Mouse (Mus musculus): ENCODE measurements around the gene Asic2.

The Asic2 gene

GRCm38 (mm10) chr11:81120024-81120576, 848.2 kb downstream of the Asic2 start:
- DNase-seq (ENCODE audit: low read depth in 2 of 2, low spot score in 2 of 2), result no peak

- no peak for DNase-seq (ENCODE audit: low read depth in 2 of 2, low spot score in 2 of 2)
These were observed 850.2 kb downstream of the Asic2 start for GRCm38 (mm10) chr11:81118055-81118454.

- no peak for DNase-seq (ENCODE audit: low read depth in 2 of 2, low spot score in 2 of 2)
These were observed 852.6 kb downstream of the Asic2 start for GRCm38 (mm10) chr11:81115666-81116065.

GRCm38 (mm10) chr11:81111626-81112025, 856.6 kb downstream of the Asic2 start:
- DNase-seq (ENCODE audit: low read depth in 2 of 2, low spot score in 2 of 2), result no peak

GRCm38 (mm10) chr11:81110049-81110448, 858.2 kb downstream of the Asic2 start:
- no peak for DNase-seq (ENCODE audit: low read depth in 2 of 2, low spot score in 2 of 2)

GRCm38 (mm10) chr11:81106949-81107348, 861.3 kb downstream of the Asic2 start:
- no peak for DNase-seq (ENCODE audit: low read depth in 2 of 2, low spot score in 2 of 2)

- DNase-seq (ENCODE audit: low read depth in 2 of 2, low spot score in 2 of 2), result no peak
These were observed 867.4 kb downstream of the Asic2 start for GRCm38 (mm10) chr11:81100829-81101228.

GRCm38 (mm10) chr11:81096011-81096410, 872.2 kb downstream of the Asic2 start:
- DNase-seq (ENCODE audit: low read depth in 2 of 2, low spot score in 2 of 2), result no peak

GRCm38 (mm10) chr11:81094581-81094980, 873.7 kb downstream of the Asic2 start:
- DNase-seq (ENCODE audit: low read depth in 2 of 2, low spot score in 2 of 2), result no peak

- no peak for DNase-seq (ENCODE audit: low read depth in 2 of 2, low spot score in 2 of 2)
These were observed 876.1 kb downstream of the Asic2 start for GRCm38 (mm10) chr11:81092161-81092560.

GRCm38 (mm10) chr11:81083822-81084221, 884.4 kb downstream of the Asic2 start:
- DNase-seq (ENCODE audit: low read depth in 2 of 2, low spot score in 2 of 2), result no peak

- no peak for DNase-seq (ENCODE audit: low read depth in 2 of 2, low spot score in 2 of 2)
These were observed 888.0 kb downstream of the Asic2 start for GRCm38 (mm10) chr11:81080076-81080805.

- no peak for DNase-seq (ENCODE audit: low read depth in 2 of 2, low spot score in 2 of 2)
These were observed 889.0 kb downstream of the Asic2 start for GRCm38 (mm10) chr11:81079237-81079636.

- DNase-seq (ENCODE audit: low read depth in 2 of 2, low spot score in 2 of 2), result no peak
These were observed 896.4 kb downstream of the Asic2 start for GRCm38 (mm10) chr11:81071836-81072235.

GRCm38 (mm10) chr11:81065386-81065785, 902.9 kb downstream of the Asic2 start:
- no peak for DNase-seq (ENCODE audit: low read depth in 2 of 2, low spot score in 2 of 2)

GRCm38 (mm10) chr11:81064006-81064405, 904.3 kb downstream of the Asic2 start:
- no peak for DNase-seq (ENCODE audit: low read depth in 2 of 2, low spot score in 2 of 2)

- no peak for DNase-seq (ENCODE audit: low read depth in 2 of 2, low spot score in 2 of 2)
These were observed 908.2 kb downstream of the Asic2 start for GRCm38 (mm10) chr11:81060077-81060476.

- no peak for DNase-seq (ENCODE audit: low read depth in 2 of 2, low spot score in 2 of 2)
These were observed 908.7 kb downstream of the Asic2 start for GRCm38 (mm10) chr11:81059546-81059945.

- DNase-seq (ENCODE audit: low read depth in 2 of 2, low spot score in 2 of 2), result no peak
These were observed 910.8 kb downstream of the Asic2 start for GRCm38 (mm10) chr11:81057506-81057905.

GRCm38 (mm10) chr11:81056776-81057175, 911.5 kb downstream of the Asic2 start:
- DNase-seq (ENCODE audit: low read depth in 2 of 2, low spot score in 2 of 2), result no peak

- DNase-seq (ENCODE audit: low read depth in 2 of 2, low spot score in 2 of 2), result no peak
These were observed 912.7 kb downstream of the Asic2 start for GRCm38 (mm10) chr11:81055446-81056145.

GRCm38 (mm10) chr11:81053826-81054225, 914.4 kb downstream of the Asic2 start:
- DNase-seq (ENCODE audit: low read depth in 2 of 2, low spot score in 2 of 2), result no peak
